Mouse (Mus musculus) limb, embryonic 14.5 days (tissue): ENCODE results near the gene Smim23. TPM values are rescaled to one million over a fixed set of nuclear protein-coding genes. Genes with fewer than 3 reads are reported as not detected.
A peak's percentile ranks its signal among the peaks of the same experiment; 100 is the strongest.

ENCODE experiments used
- ATAC-seq: fragments of 200-750 bp; cut with Nextera tagmentation; 2 replicates; pipeline ENCODE4 v1.8.0; 2017; ENCODE audit warnings: low read depth, moderate number of reproducible peaks, moderate TSS enrichment; ENCODE audit not compliant: low FRiP score
- DNase-seq: peaks from one replicate; pipeline ENCODE4 v3.0.0-alpha.2; 2015; ENCODE audit warnings: low spot score
- H3K27ac ChIP-seq: fragments of 300-500 bp; sonication (generic); replicated peaks from 2 replicates; pipeline ENCODE4 v1.5.1; 2014; ENCODE audit warnings: low read depth, mild to moderate bottlenecking, low read length, moderate library complexity, mixed read lengths
- H3K27me3 ChIP-seq: fragments of 300-500 bp; sonication (generic); 2 replicates; pipeline ENCODE4 v1.6.1; 2014; ENCODE audit warnings: low read length, mixed read lengths; ENCODE audit not compliant: control insufficient read depth, insufficient read depth
- H3K36me3 ChIP-seq: fragments of 300-500 bp; sonication (generic); 2 replicates; pipeline ENCODE4 v1.6.1; 2014; ENCODE audit warnings: mild to moderate bottlenecking, low read length, moderate library complexity, mixed read lengths; ENCODE audit not compliant: control insufficient read depth, insufficient read depth
- H3K4me1 ChIP-seq: fragments of 300-500 bp; sonication (generic); 2 replicates; pipeline ENCODE4 v1.6.1; 2014; ENCODE audit warnings: antibody characterized with exemption, low read length, mixed read lengths; ENCODE audit not compliant: control insufficient read depth, insufficient read depth
- H3K4me2 ChIP-seq: fragments of 300-500 bp; sonication (generic); replicated peaks from 2 replicates; pipeline ENCODE4 v1.6.1; 2014; ENCODE audit warnings: low read depth, mild to moderate bottlenecking, low read length, moderate library complexity; ENCODE audit not compliant: severe bottlenecking
- H3K4me3 ChIP-seq: fragments of 300-500 bp; sonication (generic); replicated peaks from 2 replicates; pipeline ENCODE4 v1.5.1; 2014; ENCODE audit warnings: low read length
- H3K9ac ChIP-seq: fragments of 300-500 bp; sonication (generic); 2 replicates; pipeline ENCODE4 v1.6.1; 2014; ENCODE audit warnings: mild to moderate bottlenecking, low read depth, low read length, moderate library complexity; ENCODE audit not compliant: severe bottlenecking
- H3K9me3 ChIP-seq: fragments of 300-500 bp; sonication (generic); 2 replicates; pipeline ENCODE4 v1.6.1; 2016; ENCODE audit warnings: low read length; ENCODE audit not compliant: control insufficient read depth
- POLR2A ChIP-seq: fragments of 200-500 bp; IDR thresholded peaks from 2 replicates; pipeline ENCODE4 v1.8.0; 2012; ENCODE audit warnings: inconsistent platforms, mild to moderate bottlenecking, moderate library complexity, borderline replicate concordance; ENCODE audit not compliant: insufficient read depth, insufficient read length; ENCODE audit errors: extremely low read depth
- WGBS: fragments of 180-500 bp; shearing (Covaris S2); extraction: QIAGEN DNeasy Blood & Tissue Kit; methylation state at CpG from one replicate; pipeline ENCODE4 v1.1.7; 2014; 5-methylcytosine and 5-hydroxymethylcytosine counted together
- polyA plus RNA-seq, 2 experiments: library from polyadenylated mRNA; depleted of rRNA in 1 of 2; stranded (reverse) in 1 of 2; unstranded in 1 of 2; fragments of >200 nt; fragmentation: Nextera tagmentation in 1 of 2; extraction: Ambion mirVana in 1 of 2; gene quantifications; 2 replicates each; pipeline versions ENCODE4 v1.2.1 to v1.2.3; 2012 to 2014

The Smim23 gene
- polyA plus RNA-seq (2012; rRNA removed) (not detected in 2 replicates), polyA plus RNA-seq (2014; fragmentation: Nextera tagmentation; extraction: Ambion mirVana) (not detected in 2 replicates)

DNA sequence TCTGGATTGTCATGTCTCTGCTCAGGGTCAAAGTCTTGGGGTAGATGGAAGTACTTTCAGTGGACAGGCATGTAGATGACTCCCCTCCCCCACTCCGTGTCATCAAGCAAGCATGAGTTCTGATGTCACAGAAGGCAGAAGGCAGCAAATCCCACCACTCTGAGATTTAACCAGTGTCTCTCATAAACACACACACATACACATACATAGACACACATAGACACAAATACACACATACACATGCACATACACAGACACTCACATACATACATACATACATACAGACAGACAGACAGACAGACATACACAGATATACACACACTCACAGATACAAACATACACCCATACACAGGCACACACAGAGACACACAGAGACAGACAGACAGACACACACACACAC is at the start of gene Smim23:
TSS of gene Smim23 (minus strand) at position 101 of the 400 bp plus-strand sequence.
- no peak within 1 kb of the TSS for H3K4me2 ChIP-seq
- TF ChIP-seq POLR2A, result no peak
- no peaks in the 10 kb centered on the region for H3K4me1 ChIP-seq
- ATAC-seq, result no peak
- no peak within 1 kb of the TSS for H3K9ac ChIP-seq
- H3K27me3 ChIP-seq, result no peaks in the 10 kb centered on the region
- DNase-seq, result no peak
- no peak within 1 kb of the TSS for H3K27ac ChIP-seq
- no peak within 1 kb of the TSS for H3K4me3 ChIP-seq
- no peaks in the 10 kb centered on the region for H3K36me3 ChIP-seq
- H3K9me3 ChIP-seq, result no peaks in the 10 kb centered on the region
- WGBS, result 82% methylated on average over 1 of the region's 1 CpGs

GRCm38 (mm10) chr11:32868619-32869383 is 44.4 kb upstream of the Smim23 start:
- H3K27ac ChIP-seq, result no peak overlapping the region
- no peak overlapping the region for H3K4me2 ChIP-seq
- no peak overlapping the region for H3K4me3 ChIP-seq
- no peak for DNase-seq
- ATAC-seq, result no peak
- TF ChIP-seq POLR2A, result no peak
- no peaks in the 10 kb centered on the region for H3K27me3 ChIP-seq
- H3K9me3 ChIP-seq, result peaks cover 4% of the 10 kb centered on the region; the same call in 1 of the 2 replicates
- H3K9ac ChIP-seq, result no peak overlapping the region
- H3K36me3 ChIP-seq, result no peaks in the 10 kb centered on the region
- peaks cover 17% of the 10 kb centered on the region for H3K4me1 ChIP-seq
- WGBS, result 66% methylated on average over 10 of the region's 10 CpGs

GRCm38 (mm10) chr11:32864615-32865014 is 40.2 kb upstream of the Smim23 start:
- Histone ChIP-seq H3K36me3 (no peaks in the 10 kb centered on the region), H3K9ac (no peak overlapping the region), H3K4me2 (no peak overlapping the region), H3K9me3 (no peaks in the 10 kb centered on the region), H3K27me3 (no peaks in the 10 kb centered on the region), H3K27ac (no peak overlapping the region), H3K4me3 (no peak overlapping the region), H3K4me1 (peaks cover 17% of the 10 kb centered on the region)
- no peak for TF ChIP-seq POLR2A
- DNase-seq (no peak), ATAC-seq (no peak)
- WGBS, result 88% methylated on average over 5 of the region's 5 CpGs

DNA sequence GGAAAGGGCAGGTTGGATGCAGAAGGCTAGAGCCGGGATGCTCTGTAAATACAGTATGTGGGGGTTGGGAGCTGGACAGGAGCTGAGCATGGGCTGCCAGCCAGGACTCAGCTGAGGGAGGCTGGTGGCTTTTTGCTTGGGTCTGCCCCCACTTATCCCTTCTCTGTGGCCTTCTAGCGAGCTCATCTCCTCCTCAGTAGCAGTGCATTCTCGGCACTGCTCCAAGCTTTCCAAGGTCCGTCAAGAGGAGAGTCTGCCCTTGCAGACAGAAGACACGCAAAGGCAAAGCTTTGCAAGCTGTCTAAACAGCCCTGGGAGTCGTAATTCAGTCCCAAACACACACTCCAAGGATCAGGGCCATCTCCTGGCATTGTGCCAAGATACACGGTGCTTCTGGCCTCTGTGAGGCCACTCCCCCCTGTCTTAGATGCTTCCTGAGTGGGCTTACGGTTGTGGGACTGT is 33.0 kb upstream of the Smim23 start:
- Histone ChIP-seq H3K36me3 (no peaks in the 10 kb centered on the region), H3K27me3 (no peaks in the 10 kb centered on the region), H3K4me3 (no peak overlapping the region), H3K9me3 (no peaks in the 10 kb centered on the region), H3K4me2 (no peak overlapping the region), H3K27ac (no peak overlapping the region), H3K4me1 (peaks cover 7% of the 10 kb centered on the region), H3K9ac (no peak overlapping the region)
- DNase-seq, result peak; percentile 38
- no peak for TF ChIP-seq POLR2A
- 22% methylated on average over 7 of the region's 8 CpGs for WGBS
- ATAC-seq, result peak; percentile 68

DNA sequence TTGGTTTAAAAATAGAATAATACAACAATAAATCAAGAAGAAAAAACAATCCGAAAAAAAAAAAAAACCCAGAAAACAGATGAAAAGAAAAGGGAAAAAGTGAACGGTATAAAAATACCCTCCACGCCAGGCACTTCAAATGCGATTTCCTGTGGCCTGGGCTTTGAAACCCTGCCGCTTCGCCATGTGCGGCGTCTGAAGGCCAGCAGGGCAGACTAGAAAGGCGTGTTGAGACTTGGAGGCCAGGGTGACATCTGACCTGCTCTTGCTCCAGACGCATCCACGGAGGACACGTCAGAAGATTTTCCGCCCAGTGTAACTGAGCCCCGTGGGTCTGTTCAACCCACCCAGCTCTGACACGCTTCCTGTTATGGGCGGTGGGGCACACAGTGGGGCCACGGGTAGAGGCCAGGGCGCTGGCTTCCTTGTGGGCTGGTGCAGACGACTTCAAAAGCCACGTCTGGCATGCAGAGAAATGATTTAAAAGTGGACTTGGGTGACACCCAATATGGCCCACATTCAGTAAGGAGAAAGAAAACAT is 22.3 kb upstream of the Smim23 start:
- Histone ChIP-seq H3K9ac (no peak overlapping the region), H3K9me3 (no peaks in the 10 kb centered on the region), H3K4me2 (no peak overlapping the region), H3K4me3 (no peak overlapping the region), H3K27ac (0 out of 2 replicates have a peak overlapping the region, but pooled peaks have one; percentile 41), H3K4me1 (peaks cover 4% of the 10 kb centered on the region), H3K36me3 (no peaks in the 10 kb centered on the region), H3K27me3 (no peaks in the 10 kb centered on the region)
- ATAC-seq (no peak; the same call in 1 of the 2 replicates), DNase-seq (no peak)
- WGBS, result 35% methylated on average over 20 of the region's 20 CpGs
- no peak for TF ChIP-seq POLR2A
